Mouse (Mus musculus) layer of hippocampus, adult 9-10 months (tissue): ENCODE results near the gene Syt12.

ENCODE experiments used
- DNase-seq: peaks from one replicate; pipeline ENCODE4 v3.0.0; 2022; ENCODE audit warnings: low spot score

Gene Syt12

GRCm38 (mm10) chr19:4446661-4447420 lies 30.4 kb downstream of the Syt12 start:
- DNase-seq, result no peak

- peak; percentile 66 for DNase-seq
These were observed 34.8 kb downstream of the Syt12 start for GRCm38 (mm10) chr19:4442408-4442807.

DNA sequence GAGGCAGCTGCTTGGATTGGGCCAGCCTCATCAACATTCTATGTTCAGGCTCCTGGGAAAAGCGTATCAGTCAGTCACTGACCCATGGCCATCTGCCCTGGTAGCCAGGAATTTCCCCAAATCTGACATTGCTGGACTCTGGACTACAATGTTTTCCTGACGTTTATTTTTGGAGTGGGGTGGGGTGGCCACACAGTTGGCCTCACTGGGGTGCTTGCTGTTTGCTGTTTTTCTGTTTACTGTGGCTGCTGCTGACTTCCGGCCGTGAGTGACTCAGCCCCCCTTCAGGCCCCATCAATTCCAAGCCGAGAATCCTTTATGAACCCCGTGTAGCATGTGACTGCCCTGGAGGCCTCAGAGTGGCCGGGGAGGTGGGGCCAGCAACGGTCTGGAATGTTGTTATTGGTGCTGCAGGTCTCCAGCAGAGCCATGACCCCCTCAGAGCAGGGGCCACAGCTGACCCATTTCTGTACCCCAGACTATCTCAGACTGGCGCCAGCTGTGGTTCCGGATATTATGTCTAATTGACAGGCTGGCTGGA lies 35.6 kb downstream of the Syt12 start:
- DNase-seq, result no peak

DNA sequence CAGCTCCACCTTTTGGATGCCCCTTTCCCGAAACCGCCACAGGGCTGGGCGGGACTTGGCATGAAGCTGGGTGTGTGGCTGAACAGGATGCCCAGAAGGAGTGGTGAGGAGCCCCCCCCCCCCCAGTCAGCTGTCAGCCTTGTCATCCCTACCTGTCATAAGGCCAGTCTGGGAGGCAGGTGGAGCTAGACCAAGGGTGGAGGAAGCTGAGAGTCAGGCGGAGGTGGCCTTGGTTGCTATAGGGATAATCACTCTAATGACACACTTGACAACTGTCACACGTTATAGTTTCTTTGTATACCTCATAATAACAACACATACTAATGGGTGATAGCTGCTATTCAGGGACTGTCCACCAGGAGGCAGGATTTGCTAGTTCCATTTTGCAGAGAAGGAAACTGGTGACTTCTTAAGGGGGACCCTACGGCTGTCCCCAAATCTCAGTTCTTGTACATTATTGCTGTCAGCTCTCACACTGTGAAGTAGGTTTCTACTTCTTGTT lies 36.1 kb downstream of the Syt12 start:
- no peak for DNase-seq

DNA sequence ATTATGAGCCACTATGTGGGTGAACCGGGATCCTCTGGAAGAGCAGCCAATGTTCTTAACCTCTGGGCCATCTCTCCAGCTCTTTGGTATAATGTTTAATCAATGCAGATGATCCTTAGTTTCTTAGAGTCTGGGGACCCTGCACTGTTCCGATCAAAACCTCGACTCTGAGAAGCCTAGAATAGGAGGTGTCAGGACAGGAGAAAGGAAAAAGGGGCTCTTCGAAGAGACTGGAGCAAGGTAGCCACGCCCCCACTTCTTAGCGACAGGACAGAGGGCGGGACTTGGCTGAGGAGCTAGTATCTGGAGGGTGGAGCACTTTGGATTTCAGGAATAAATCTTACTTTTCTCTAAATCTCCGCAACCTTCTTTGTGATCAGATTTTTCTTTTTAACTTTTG lies 37.0 kb downstream of the Syt12 start:
- DNase-seq, result no peak

DNA sequence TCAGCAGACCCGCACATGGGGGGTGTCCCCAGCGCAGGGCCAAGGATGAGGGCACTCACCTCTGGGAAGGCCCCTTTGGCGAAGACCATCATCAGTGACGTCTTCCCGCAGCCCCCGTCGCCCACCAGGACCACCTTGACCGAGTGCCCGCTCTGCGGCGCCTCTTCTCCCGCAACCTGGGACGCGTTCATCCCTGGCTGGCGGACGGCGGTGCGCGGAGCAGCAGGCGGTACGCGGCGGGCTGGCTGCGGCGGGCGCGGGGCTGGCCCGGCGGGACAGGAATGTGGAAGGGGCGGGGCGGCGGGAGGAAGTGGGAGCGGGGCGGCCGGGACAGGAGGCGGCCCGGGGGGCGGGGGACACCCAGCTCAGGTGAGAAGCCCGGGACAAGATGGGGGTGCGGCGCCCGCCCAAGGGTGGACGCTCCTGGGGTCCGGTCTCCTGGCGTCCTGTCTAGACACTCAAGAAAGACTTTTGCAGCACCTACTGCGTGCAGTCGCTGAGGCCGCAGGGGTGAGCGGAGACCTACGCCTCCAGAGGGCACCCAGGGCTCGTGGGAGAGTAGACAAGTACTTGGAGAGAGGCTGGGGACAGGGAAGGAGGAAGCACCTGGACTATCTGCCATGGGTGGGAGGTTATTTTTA lies 38.0 kb downstream of the Syt12 start, which contains the start of gene Rhod:
Gene Rhod (minus strand): TSS at position 272 of the 641 bp plus-strand sequence.
- DNase-seq, result no peak

DNA sequence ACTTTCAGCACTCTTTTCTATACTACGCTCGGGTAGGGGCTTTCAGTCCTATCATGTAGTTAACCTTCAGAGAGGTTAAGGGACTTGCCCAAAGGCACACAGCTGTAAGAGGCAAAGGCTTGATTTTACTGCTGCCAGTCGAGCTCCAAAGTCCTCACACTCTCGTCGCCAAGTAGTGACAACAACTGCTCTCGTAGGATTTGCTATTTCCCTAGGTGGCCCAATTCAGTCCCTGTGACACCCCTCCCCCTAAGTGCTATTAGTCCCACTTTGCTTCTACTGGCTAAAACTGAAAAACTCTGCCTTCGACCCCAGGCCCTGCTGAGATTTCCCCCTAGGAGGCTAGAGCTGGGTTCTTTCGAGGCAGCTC lies 38.5 kb downstream of the Syt12 start:
- DNase-seq, result no peak

GRCm38 (mm10) chr19:4437886-4438285 lies 39.4 kb downstream of the Syt12 start:
- no peak for DNase-seq

- no peak for DNase-seq
These were observed 41.0 kb downstream of the Syt12 start for GRCm38 (mm10) chr19:4436254-4436653.

- no peak for DNase-seq
These were observed 42.2 kb downstream of the Syt12 start for GRCm38 (mm10) chr19:4434999-4435398.

DNA sequence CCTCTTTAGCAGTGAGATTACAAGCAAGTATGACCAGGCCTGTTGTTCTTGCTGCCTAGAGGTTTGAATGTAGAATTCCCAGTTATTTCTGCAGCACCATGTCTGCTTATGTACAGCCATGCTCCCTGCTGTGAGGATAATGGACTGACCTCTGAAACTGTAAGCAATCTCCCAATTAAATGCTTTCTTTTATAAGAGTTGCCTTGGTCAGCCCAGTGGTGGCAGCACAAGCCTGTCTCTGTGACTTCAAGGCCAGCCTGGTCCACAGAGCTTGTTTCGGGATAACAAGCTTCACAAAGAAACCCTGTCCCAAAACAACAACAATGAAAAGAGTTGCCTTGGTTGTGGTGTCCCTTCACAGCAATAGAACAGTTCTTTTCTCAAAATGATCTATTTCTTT lies 43.5 kb downstream of the Syt12 start:
- DNase-seq, result no peak

- DNase-seq, result no peak
These were observed 47.1 kb downstream of the Syt12 start for GRCm38 (mm10) chr19:4430091-4430620.

GRCm38 (mm10) chr19:4425610-4426366 lies 51.5 kb downstream of the Syt12 start:
- DNase-seq, result no peak

- DNase-seq, result no peak
These were observed 54.2 kb downstream of the Syt12 start for GRCm38 (mm10) chr19:4423021-4423420.

DNA sequence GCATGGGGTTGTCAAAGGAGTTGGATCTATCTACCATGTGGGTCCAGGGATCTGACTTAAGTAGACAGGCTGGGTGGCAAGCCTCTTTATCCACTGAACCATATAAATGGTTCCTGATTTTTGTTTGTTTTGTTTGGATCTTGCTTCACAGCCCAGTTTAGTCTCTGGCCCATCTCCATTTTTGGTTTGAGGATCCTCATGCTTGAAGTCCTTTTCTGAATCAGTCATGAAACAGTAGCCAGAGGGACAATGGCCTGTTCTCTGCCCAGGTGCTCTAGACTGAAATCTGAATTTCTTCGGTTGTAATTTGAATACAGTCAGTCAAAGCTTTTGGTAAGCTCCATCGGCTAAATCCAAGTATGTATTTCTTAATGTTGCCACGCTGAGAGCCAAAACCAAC lies 54.7 kb downstream of the Syt12 start:
- no peak for DNase-seq

DNA sequence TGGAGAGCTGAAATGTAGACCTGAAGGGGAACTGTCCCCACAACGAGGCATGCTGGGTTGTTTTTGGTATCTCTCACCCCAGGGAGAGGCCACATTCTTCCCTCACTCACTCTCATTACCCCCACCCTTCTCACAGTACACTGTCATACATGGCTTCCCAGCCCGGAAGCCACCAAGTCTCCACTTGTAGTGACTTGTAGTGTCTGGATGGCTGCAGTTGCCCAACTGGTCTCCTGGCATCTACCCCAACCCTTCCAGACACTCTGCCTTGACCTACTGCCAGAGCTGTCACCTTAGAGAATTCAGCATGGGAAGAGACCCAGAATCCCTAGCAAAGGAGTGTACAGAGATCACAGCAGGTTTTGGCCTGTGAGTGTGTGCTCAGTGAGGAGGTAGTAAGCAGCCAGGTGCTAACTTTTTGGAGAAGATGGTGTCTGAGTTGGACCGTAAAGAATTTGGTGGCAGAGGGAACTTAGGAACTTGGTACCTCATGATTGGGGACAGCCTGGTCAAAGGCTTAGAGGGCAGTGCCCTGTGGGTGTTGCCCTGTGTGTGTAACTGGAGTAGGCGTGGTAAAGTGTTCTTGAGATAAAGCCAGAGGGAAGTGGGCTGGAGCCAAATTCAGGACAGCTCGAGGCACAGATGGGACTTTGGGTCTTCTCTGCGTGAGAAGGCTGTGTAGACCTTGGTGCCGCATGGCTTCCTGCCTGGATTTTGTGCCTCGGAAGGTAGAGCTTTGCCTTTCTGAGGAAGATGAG lies 56.9 kb downstream of the Syt12 start:
- no peak for DNase-seq

- no peak for DNase-seq
These were observed 57.5 kb downstream of the Syt12 start for GRCm38 (mm10) chr19:4419711-4420110.

DNA sequence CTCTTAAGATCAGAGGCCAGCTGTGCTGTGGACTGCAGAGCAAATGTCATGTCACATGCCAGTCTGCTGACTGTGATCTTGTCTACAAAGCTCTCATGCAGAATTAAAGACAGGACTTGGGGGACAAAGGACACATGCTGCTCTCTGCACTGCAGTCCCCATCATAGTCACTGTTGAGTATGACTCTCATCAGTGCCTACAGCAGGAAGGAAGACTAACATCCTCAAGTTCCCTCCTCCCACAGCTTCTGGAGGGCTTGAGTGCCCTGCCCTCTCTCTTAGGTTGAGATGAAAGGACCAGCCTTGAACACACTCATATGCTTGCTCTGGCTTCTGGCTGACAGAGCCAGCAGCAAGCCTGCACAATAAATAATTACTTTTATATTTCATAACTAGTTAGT lies 59.5 kb downstream of the Syt12 start:
- DNase-seq, result no peak

- no peak for DNase-seq
These were observed 60.1 kb downstream of the Syt12 start for GRCm38 (mm10) chr19:4417183-4417582.

DNA sequence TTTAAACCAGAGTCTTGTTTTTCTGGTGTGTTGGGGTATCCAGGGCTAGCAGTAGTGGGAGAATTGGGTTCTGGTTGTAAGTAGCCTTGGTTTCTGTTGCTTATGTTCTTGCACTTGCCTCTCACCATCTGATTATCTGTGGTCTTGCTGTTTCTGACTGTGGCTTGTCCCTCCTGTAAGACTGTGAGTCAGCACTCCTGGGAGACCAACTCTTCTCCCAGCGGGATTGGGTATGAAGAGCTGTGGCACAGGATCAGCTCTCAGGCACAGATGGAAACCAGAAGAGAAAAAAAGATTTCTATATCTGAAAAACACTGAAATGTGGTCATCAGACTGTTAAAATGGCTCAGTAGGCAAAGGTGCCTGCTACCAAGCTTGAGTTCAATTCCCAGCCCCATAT lies 62.6 kb downstream of the Syt12 start:
- DNase-seq, result no peak

GRCm38 (mm10) chr19:4409062-4409461 lies 68.2 kb downstream of the Syt12 start:
- no peak for DNase-seq

- no peak for DNase-seq
These were observed 72.4 kb downstream of the Syt12 start for GRCm38 (mm10) chr19:4404840-4405239.
